Mouse (Mus musculus): ENCODE measurements around the gene Chmp2a. TPM values are rescaled to one million over a fixed set of nuclear protein-coding genes. Genes with fewer than 3 reads are reported as not detected.

Gene Chmp2a
- polyA plus RNA-seq, 1 experiment from 2014 or later: 179 TPM

GRCm38 (mm10) chr7:12993148-12993547 is 41.5 kb downstream of the Chmp2a start:
- no peak for ATAC-seq (ENCODE audit: insufficient number of reproducible peaks, low FRiP score, low TSS enrichment, low read depth)
- H3K36me3 ChIP-seq: no peaks in the 10 kb centered on the region
- no peaks in the 10 kb centered on the region for H3K4me1 ChIP-seq
- no peak overlapping the region for H3K4me2 ChIP-seq
- H3K4me3 ChIP-seq: no peak overlapping the region
- no peaks in the 10 kb centered on the region for H3K27me3 ChIP-seq
- H3K9ac ChIP-seq: no peak overlapping the region
- no peak overlapping the region for H3K27ac ChIP-seq
- WGBS: 85% methylated on average over 10 of the region's 10 CpGs
- no peaks in the 10 kb centered on the region for H3K9me3 ChIP-seq

- Histone ChIP-seq H3K27me3 (no peaks in the 10 kb centered on the region), H3K27ac (no peak overlapping the region), H3K4me3 (no peak overlapping the region), H3K4me2 (no peak overlapping the region), H3K4me1 (no peaks in the 10 kb centered on the region), H3K9me3 (no peaks in the 10 kb centered on the region), H3K36me3 (no peaks in the 10 kb centered on the region), H3K9ac (no peak overlapping the region)
- no peak for ATAC-seq (ENCODE audit: insufficient number of reproducible peaks, low FRiP score, low TSS enrichment, low read depth)
- WGBS: 8% methylated on average over 3 of the region's 3 CpGs
Measured at GRCm38 (mm10) chr7:12992222-12992621, 42.4 kb downstream of the Chmp2a start.

- Histone ChIP-seq H3K27me3 (no peaks in the 10 kb centered on the region), H3K36me3 (peaks cover under 1% of the 10 kb centered on the region; the same call in 1 of the 2 replicates), H3K9ac (no peak overlapping the region), H3K27ac (no peak overlapping the region), H3K9me3 (no peaks in the 10 kb centered on the region), H3K4me3 (no peak overlapping the region), H3K4me1 (no peaks in the 10 kb centered on the region), H3K4me2 (no peak overlapping the region)
- 79% methylated on average over 8 of the region's 8 CpGs for WGBS
- no peak for ATAC-seq (ENCODE audit: insufficient number of reproducible peaks, low FRiP score, low TSS enrichment, low read depth)
Measured at GRCm38 (mm10) chr7:12987409-12988189, 47.0 kb downstream of the Chmp2a start.

GRCm38 (mm10) chr7:12986906-12987305 is 47.7 kb downstream of the Chmp2a start:
- H3K9me3 ChIP-seq: no peaks in the 10 kb centered on the region
- peaks cover 7% of the 10 kb centered on the region for H3K36me3 ChIP-seq
- no peak for ATAC-seq (ENCODE audit: insufficient number of reproducible peaks, low FRiP score, low TSS enrichment, low read depth)
- H3K27ac ChIP-seq: no peak overlapping the region
- no peak overlapping the region for H3K4me2 ChIP-seq
- 81% methylated on average over 8 of the region's 8 CpGs for WGBS
- no peak overlapping the region for H3K9ac ChIP-seq
- no peak overlapping the region for H3K4me3 ChIP-seq
- H3K27me3 ChIP-seq: no peaks in the 10 kb centered on the region
- no peaks in the 10 kb centered on the region for H3K4me1 ChIP-seq

GRCm38 (mm10) chr7:12985724-12986123 is 48.9 kb downstream of the Chmp2a start:
- Histone ChIP-seq H3K4me2 (no peak overlapping the region), H3K9me3 (no peaks in the 10 kb centered on the region), H3K4me1 (no peaks in the 10 kb centered on the region), H3K9ac (no peak overlapping the region), H3K4me3 (no peak overlapping the region), H3K27me3 (no peaks in the 10 kb centered on the region), H3K36me3 (peaks cover 8% of the 10 kb centered on the region), H3K27ac (no peak overlapping the region)
- no peak for ATAC-seq (ENCODE audit: insufficient number of reproducible peaks, low FRiP score, low TSS enrichment, low read depth)
- WGBS: 65% methylated on average over 1 of the region's 1 CpGs

Other genes starting within 250 kb of the Chmp2a start
- 9.0 and 10.0 TPM in 2 replicates for gene Zscan18, start 231.2 kb downstream of the Chmp2a start, polyA plus RNA-seq (2015; fragmentation: Nextera tagmentation; extraction: Ambion mirVana)
- gene Zfp329, start 215.9 kb downstream of the Chmp2a start, polyA plus RNA-seq (2015; fragmentation: Nextera tagmentation; extraction: Ambion mirVana): 11.5 and 14.6 TPM in 2 replicates
- 40.7 and 41.2 TPM in 2 replicates for gene Zfp110, start 200.0 kb downstream of the Chmp2a start, polyA plus RNA-seq (2015; fragmentation: Nextera tagmentation; extraction: Ambion mirVana)
- gene Zfp128, start 153.6 kb downstream of the Chmp2a start, polyA plus RNA-seq (2015; fragmentation: Nextera tagmentation; extraction: Ambion mirVana): 4.5 and 4.9 TPM in 2 replicates
- gene Zscan22, start 137.0 kb downstream of the Chmp2a start, polyA plus RNA-seq (2015; fragmentation: Nextera tagmentation; extraction: Ambion mirVana): 17.3 and 17.7 TPM in 2 replicates
- gene Rps5, start 112.5 kb downstream of the Chmp2a start, polyA plus RNA-seq (2015; fragmentation: Nextera tagmentation; extraction: Ambion mirVana): 887 and 1,056 TPM in 2 replicates
- gene Rnf225, start 107.4 kb downstream of the Chmp2a start, polyA plus RNA-seq (2015; fragmentation: Nextera tagmentation; extraction: Ambion mirVana): 1.9 and 3.0 TPM in 2 replicates
- 13.3 and 13.5 TPM in 2 replicates for gene Zfp324, start 69.0 kb downstream of the Chmp2a start, polyA plus RNA-seq (2015; fragmentation: Nextera tagmentation; extraction: Ambion mirVana)
- gene Zfp446, start 57.0 kb downstream of the Chmp2a start, polyA plus RNA-seq (2015; fragmentation: Nextera tagmentation; extraction: Ambion mirVana): 7.4 and 7.8 TPM in 2 replicates
- gene Slc27a5, start 36.6 kb downstream of the Chmp2a start, polyA plus RNA-seq (2015; fragmentation: Nextera tagmentation; extraction: Ambion mirVana): 0.07 and 0.20 TPM in 2 replicates
- 189 and 243 TPM in 2 replicates for gene Trim28, start 35.7 kb downstream of the Chmp2a start, polyA plus RNA-seq (2015; fragmentation: Nextera tagmentation; extraction: Ambion mirVana)
- 23.7 and 25.2 TPM in 2 replicates for gene Zbtb45, start 24.8 kb downstream of the Chmp2a start, polyA plus RNA-seq (2015; fragmentation: Nextera tagmentation; extraction: Ambion mirVana)
- gene Ube2m, start 3.5 kb upstream of the Chmp2a start, polyA plus RNA-seq (2015; fragmentation: Nextera tagmentation; extraction: Ambion mirVana): 102 and 104 TPM in 2 replicates
- gene Mzf1, start 20.0 kb upstream of the Chmp2a start, polyA plus RNA-seq (2015; fragmentation: Nextera tagmentation; extraction: Ambion mirVana): 2.5 and 3.7 TPM in 2 replicates
- 0.04 TPM in 1 of 2 replicates, not detected in the other for gene Vmn1r85, start 60.4 kb upstream of the Chmp2a start, polyA plus RNA-seq (2015; fragmentation: Nextera tagmentation; extraction: Ambion mirVana)
- gene Vmn1r86, start 85.1 kb upstream of the Chmp2a start, polyA plus RNA-seq (2015; fragmentation: Nextera tagmentation; extraction: Ambion mirVana): not detected in 2 replicates
- not detected in 2 replicates for gene Vmn1r87, start 105.3 kb upstream of the Chmp2a start, polyA plus RNA-seq (2015; fragmentation: Nextera tagmentation; extraction: Ambion mirVana)
- gene Vmn1r88, start 124.8 kb upstream of the Chmp2a start, polyA plus RNA-seq (2015; fragmentation: Nextera tagmentation; extraction: Ambion mirVana): not detected in 2 replicates
- gene Vmn1r89, start 178.2 kb upstream of the Chmp2a start, polyA plus RNA-seq (2015; fragmentation: Nextera tagmentation; extraction: Ambion mirVana): not detected in 2 replicates
- gene Lig1, start 242.5 kb upstream of the Chmp2a start, polyA plus RNA-seq (2015; fragmentation: Nextera tagmentation; extraction: Ambion mirVana): 83.4 and 85.3 TPM in 2 replicates
- 9.3 and 11.0 TPM in 2 replicates for gene Zswim9, start 243.9 kb upstream of the Chmp2a start, polyA plus RNA-seq (2015; fragmentation: Nextera tagmentation; extraction: Ambion mirVana)

Data from limb, embryonic 15.5 days (tissue).